Mouse (Mus musculus) C2C12 (cell line): Measurements from ENCODE around the gene 1700017B05Rik. TPM values are rescaled to one million over a fixed set of nuclear protein-coding genes. Genes with fewer than 3 reads are reported as not detected.

Experiments
- H3K27me3 ChIP-seq: one replicate; pipeline ENCODE4 v1.6.1; 2011; ENCODE audit not compliant: control insufficient read depth, insufficient read depth, insufficient read length
- H3K36me3 ChIP-seq: one replicate; pipeline ENCODE4 v1.6.1; 2011; ENCODE audit not compliant: control insufficient read depth, insufficient read depth
- H3K4me3 ChIP-seq: one replicate; pipeline ENCODE4 v1.5.1; 2011; ENCODE audit warnings: mild to moderate bottlenecking, control low read depth; ENCODE audit not compliant: poor library complexity, insufficient read depth, severe bottlenecking
- H3K79me2 ChIP-seq: one replicate; pipeline ENCODE4 v1.6.1; 2011; ENCODE audit not compliant: control insufficient read depth, insufficient read depth
- H3K79me3 ChIP-seq: one replicate; pipeline ENCODE4 v1.6.1; 2011; ENCODE audit warnings: low read depth, control low read depth
- H3ac ChIP-seq: one replicate; pipeline ENCODE3; 2011; ENCODE audit warnings: low read depth; ENCODE audit not compliant: control insufficient read depth, insufficient read length
- CEBPB ChIP-seq: IDR thresholded peaks from one replicate; pipeline ENCODE4 v1.6.1; 2011; ENCODE audit warnings: low read depth, mild to moderate bottlenecking, control low read depth, moderate library complexity
- CTCF ChIP-seq: IDR thresholded peaks from one replicate; pipeline ENCODE4 v1.5.1; 2011; ENCODE audit not compliant: control insufficient read depth, insufficient read depth, insufficient read length
- FOSL1 ChIP-seq: IDR thresholded peaks from one replicate; pipeline ENCODE4 v1.8.0; 2011; ENCODE audit warnings: mild to moderate bottlenecking, low read length; ENCODE audit not compliant: poor library complexity, insufficient read depth, severe bottlenecking
- MAX ChIP-seq: IDR thresholded peaks from one replicate; pipeline ENCODE4 v1.6.1; 2011; ENCODE audit warnings: mild to moderate bottlenecking, control low read depth
- MYOD1 ChIP-seq: IDR thresholded peaks from one replicate; pipeline ENCODE4 v1.6.1; 2011; ENCODE audit warnings: low read depth; ENCODE audit not compliant: control insufficient read depth, insufficient read length
- MYOG ChIP-seq: IDR thresholded peaks from one replicate; pipeline ENCODE4 v1.6.1; 2011; ENCODE audit not compliant: control insufficient read depth, insufficient read length; ENCODE audit errors: extremely low read depth
- USF1 ChIP-seq: IDR thresholded peaks from one replicate; pipeline ENCODE4 v1.6.1; 2011; ENCODE audit warnings: low read depth, mild to moderate bottlenecking, control low read depth, moderate library complexity
- polyA plus RNA-seq: library from polyadenylated mRNA; unstranded; fragments of >200 nt; fragmentation: generic; extraction: Trizol; gene quantifications from one replicate; pipeline ENCODE4 v1.2.1, GENCODE M21; 2012; ENCODE audit warnings: missing spikeins

1700017B05Rik gene
- polyA plus RNA-seq, 1 experiment, result 26.2 TPM

DNA sequence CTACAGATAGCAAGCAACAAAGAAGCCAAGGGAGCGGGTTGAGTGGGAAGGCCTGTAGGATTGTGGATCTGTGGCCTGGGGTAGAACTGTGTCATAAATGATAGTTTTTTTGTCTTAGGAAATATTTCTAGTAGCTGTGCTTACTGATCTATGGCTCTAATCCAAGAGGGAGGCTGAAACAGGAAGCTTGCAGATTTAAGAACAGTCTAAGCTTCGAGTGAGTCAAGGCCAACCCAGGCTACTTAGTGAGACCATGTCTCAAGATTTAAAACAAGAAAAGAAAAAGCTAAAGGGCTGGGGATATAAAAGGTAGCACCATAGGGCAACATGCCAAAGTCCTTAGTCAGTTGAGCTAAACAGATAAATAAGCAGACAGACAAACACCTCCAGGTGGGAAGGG, 24.2 kb downstream of the 1700017B05Rik start:
- no peaks in the 10 kb centered on the region for H3K79me2 ChIP-seq
- TF ChIP-seq MYOG, result no peak
- no peak for TF ChIP-seq MAX
- TF ChIP-seq MYOD1, result no peak
- TF ChIP-seq FOSL1, result no peak
- no peak for TF ChIP-seq CTCF
- TF ChIP-seq USF1, result no peak
- no peak for TF ChIP-seq CEBPB
- H3K4me3 ChIP-seq, result no peak overlapping the region
- no peaks in the 10 kb centered on the region for H3K36me3 ChIP-seq
- no peak overlapping the region for H3ac ChIP-seq
- no peaks in the 10 kb centered on the region for H3K27me3 ChIP-seq
- no peaks in the 10 kb centered on the region for H3K79me3 ChIP-seq

- no peak overlapping the region for H3ac ChIP-seq
- H3K79me3 ChIP-seq, result no peaks in the 10 kb centered on the region
- no peaks in the 10 kb centered on the region for H3K79me2 ChIP-seq
- H3K4me3 ChIP-seq, result no peak overlapping the region
- H3K36me3 ChIP-seq, result no peaks in the 10 kb centered on the region
- TF ChIP-seq MYOD1 (no peak), USF1 (no peak), FOSL1 (no peak), MYOG (no peak), CTCF (no peak)
- H3K27me3 ChIP-seq, result no peaks in the 10 kb centered on the region
Measured at GRCm38 (mm10) chr9:57237705-57238104, 24.7 kb downstream of the 1700017B05Rik start.

GRCm38 (mm10) chr9:57236256-57236655, 26.2 kb downstream of the 1700017B05Rik start, which contains the start of gene Trcg1:
TSS of gene Trcg1 (plus strand) at chr9:57236556.
- Histone ChIP-seq H3K79me2 (no peaks in the 10 kb centered on the region), H3K27me3 (no peaks in the 10 kb centered on the region), H3K36me3 (no peaks in the 10 kb centered on the region), H3ac (no peak within 1 kb of the TSS), H3K4me3 (no peak within 1 kb of the TSS), H3K79me3 (no peaks in the 10 kb centered on the region)
- TF ChIP-seq MYOG (no peak), USF1 (no peak), FOSL1 (no peak), MYOD1 (no peak), CEBPB (no peak), CTCF (no peak), MAX (no peak)

- no peak for TF ChIP-seq MAX
- peak; percentile 68 for TF ChIP-seq USF1
- peak; percentile 58 for TF ChIP-seq FOSL1
- Histone ChIP-seq H3K79me3 (no peaks in the 10 kb centered on the region), H3K27me3 (no peaks in the 10 kb centered on the region), H3K36me3 (no peaks in the 10 kb centered on the region), H3K4me3 (no peak overlapping the region), H3K79me2 (no peaks in the 10 kb centered on the region), H3ac (no peak overlapping the region)
Measured at GRCm38 (mm10) chr9:57233767-57234166, 28.6 kb downstream of the 1700017B05Rik start.

- no peaks in the 10 kb centered on the region for H3K36me3 ChIP-seq
Measured at GRCm38 (mm10) chr9:57233142-57233541, 29.3 kb downstream of the 1700017B05Rik start.

DNA sequence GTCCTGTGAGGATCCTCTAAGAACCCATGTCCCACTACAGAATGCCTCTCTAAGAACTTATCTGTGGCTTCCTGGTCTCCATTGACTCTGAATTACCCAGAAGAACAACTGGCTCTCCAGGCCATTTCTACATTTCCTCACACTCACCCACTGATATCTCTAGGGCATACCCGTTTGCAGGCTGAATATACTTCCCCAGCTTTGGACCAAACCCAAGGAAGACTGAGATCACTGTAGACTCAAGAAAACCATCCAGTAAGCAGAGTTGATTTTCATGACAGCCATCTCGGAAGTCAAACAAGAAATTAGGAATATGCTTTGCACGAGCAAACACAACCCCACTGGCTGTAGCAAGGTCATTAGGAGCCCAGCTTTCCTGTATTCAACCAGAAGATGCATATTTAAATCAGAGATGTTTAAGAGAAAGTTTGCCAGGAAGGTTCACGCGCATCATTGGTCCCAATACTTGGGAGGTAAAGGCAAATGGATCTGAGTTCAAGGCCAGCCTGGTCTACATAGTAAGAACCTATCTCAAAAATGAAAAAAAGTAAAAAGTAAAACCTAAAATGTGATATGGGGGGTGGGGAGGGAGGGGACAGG, 30.0 kb downstream of the 1700017B05Rik start:
- H3K4me3 ChIP-seq, result no peak overlapping the region
- TF ChIP-seq USF1, result no peak
- TF ChIP-seq CTCF, result no peak
- no peak for TF ChIP-seq FOSL1
- no peak for TF ChIP-seq MYOD1
- no peak for TF ChIP-seq CEBPB
- TF ChIP-seq MYOG, result no peak
- TF ChIP-seq MAX, result no peak
- H3K27me3 ChIP-seq, result no peaks in the 10 kb centered on the region
- no peaks in the 10 kb centered on the region for H3K79me2 ChIP-seq
- no peak overlapping the region for H3ac ChIP-seq
- no peaks in the 10 kb centered on the region for H3K36me3 ChIP-seq
- H3K79me3 ChIP-seq, result no peaks in the 10 kb centered on the region

More at GRCm38 (mm10) chr9:57233142-57233541, 29.3 kb downstream of the 1700017B05Rik start:
- Histone ChIP-seq H3ac (no peak overlapping the region), H3K4me3 (no peak overlapping the region), H3K79me2 (no peaks in the 10 kb centered on the region), H3K27me3 (no peaks in the 10 kb centered on the region), H3K79me3 (no peaks in the 10 kb centered on the region)
- no peak for TF ChIP-seq MYOG
- no peak for TF ChIP-seq MYOD1
- TF ChIP-seq FOSL1, result no peak
- no peak for TF ChIP-seq MAX
- no peak for TF ChIP-seq CTCF
- TF ChIP-seq CEBPB, result no peak
- no peak for TF ChIP-seq USF1
